Mouse (Mus musculus): ENCODE data around the gene Kcnk1. TPM values are rescaled to one million over a fixed set of nuclear protein-coding genes. Genes with fewer than 3 reads are reported as not detected.
A peak's percentile ranks its signal among the peaks of the same experiment; 100 is the strongest.

Gene Kcnk1
- total RNA-seq, 4 experiments from 2014 or later: 54.2 to 62.9 (median 59.2) TPM

DNA sequence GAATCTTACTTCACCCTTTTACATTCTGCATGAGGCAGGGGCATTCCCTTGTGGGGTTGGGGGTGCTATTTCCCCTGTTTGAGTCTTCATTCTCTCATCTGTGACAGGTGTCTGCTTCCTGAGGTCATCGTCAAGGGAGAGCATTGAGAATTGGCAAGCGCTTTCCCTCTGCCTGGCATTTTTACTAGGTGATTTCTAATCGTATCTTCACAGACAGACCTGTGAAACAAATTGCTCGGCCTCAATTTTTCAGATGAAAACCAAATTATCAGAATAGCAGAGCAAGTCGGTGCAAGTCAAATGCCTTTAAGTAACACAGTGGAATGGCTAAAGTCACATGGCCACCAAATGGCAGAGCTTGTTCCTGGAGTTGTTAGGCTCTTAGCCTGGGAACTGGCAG lies 41.4 kb downstream of the Kcnk1 start:
- no peak for DNase-seq (ENCODE audit: low spot score in 2 of 2)

DNA sequence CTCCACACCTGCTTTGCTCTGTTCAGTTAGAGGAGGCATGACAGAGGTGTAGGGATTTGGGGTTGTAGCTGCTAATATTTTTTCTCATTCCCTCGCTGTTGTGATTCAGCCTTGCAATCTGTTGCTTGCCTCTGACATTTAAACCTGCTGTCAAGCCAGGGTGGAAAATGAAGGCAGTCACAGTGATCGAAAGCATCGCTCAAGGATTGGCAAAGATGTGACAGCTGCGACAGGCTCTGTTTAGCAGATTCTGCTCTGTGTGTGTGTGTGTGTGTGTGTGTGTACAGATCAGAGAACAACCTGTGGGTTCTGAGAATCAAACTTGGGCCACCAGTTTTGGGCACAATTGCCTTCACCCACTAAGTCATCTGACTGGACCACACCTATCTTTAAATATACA lies 50.8 kb downstream of the Kcnk1 start:
- DNase-seq (ENCODE audit: low spot score in 2 of 2): peak in 1 of 2 experiments; percentile 30

DNA sequence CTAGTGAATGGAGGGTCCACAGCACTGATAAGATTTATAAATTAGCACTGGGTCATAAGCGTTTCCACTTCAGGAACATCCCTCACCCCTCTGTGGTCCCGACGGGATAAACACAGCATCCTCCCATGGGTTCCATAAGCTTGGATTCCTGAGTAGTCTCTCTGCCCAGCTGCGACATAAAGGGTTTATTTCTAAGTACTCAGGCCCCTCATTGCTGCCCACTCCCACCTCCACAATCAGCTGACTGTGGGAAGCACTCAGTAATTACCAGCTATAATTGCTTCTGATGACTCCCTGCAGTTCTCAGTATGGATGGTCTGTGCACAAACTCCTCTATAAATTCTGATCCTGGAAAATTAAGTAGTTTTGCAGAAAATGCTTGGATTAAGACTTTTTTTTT lies 58.9 kb downstream of the Kcnk1 start:
- DNase-seq (ENCODE audit: low spot score in 2 of 2): no peak

- no peak for DNase-seq (ENCODE audit: low spot score in 2 of 2)
These were observed 63.9 kb downstream of the Kcnk1 start for GRCm38 (mm10) chr8:126058876-126059275.

DNA sequence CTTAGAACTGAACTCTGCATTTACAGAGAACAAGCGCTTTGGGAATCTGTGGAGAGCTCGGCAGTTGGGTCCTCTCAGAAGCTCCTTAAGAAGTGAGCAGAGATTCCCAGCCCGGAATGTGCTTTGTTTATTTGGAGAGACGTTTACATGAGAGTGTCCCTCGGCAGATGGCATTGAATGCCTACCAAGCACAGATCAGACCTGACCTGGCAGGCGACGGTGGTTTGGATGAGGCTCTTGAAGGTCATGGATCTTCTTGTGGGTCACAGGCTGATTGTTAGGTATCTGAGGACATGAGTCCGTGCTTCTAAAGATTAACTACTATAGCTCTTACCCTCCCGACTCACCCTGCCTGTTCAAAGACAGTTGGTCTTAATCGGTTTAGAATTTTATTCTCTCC lies 67.9 kb downstream of the Kcnk1 start:
- DNase-seq (ENCODE audit: low spot score in 2 of 2): no peak

- peak; percentile 31 to 34 for DNase-seq (ENCODE audit: low spot score in 2 of 2)
These were observed 69.0 kb downstream of the Kcnk1 start for GRCm38 (mm10) chr8:126063832-126064409.

GRCm38 (mm10) chr8:126064587-126065145 lies 69.7 kb downstream of the Kcnk1 start:
- DNase-seq (ENCODE audit: low spot score in 2 of 2): no peak

DNA sequence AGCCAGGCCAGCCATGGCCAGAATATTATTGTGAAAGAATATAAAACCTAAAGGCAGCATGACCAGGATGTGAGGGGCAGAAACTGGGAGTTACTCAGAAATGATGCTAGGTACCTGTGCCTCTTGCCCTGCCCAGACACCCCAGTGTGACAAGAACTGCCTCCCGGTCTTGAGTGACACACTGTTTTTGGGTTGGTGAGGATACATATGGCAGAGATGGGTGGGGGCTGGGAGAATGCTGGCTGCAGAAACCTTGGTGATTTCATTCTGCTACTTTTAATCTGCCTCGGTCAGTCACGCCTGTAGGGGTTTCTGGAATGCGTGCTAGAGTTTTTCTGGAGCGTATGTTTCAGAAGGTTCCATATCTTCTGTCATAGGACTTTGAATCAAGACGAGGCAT lies 72.3 kb downstream of the Kcnk1 start:
- no peak for DNase-seq (ENCODE audit: low spot score in 2 of 2)

GRCm38 (mm10) chr8:126068136-126068535 lies 73.2 kb downstream of the Kcnk1 start:
- DNase-seq (ENCODE audit: low spot score in 2 of 2): no peak

- no peak for DNase-seq (ENCODE audit: low spot score in 2 of 2)
These were observed 77.7 kb downstream of the Kcnk1 start for GRCm38 (mm10) chr8:126072678-126073077.

DNA sequence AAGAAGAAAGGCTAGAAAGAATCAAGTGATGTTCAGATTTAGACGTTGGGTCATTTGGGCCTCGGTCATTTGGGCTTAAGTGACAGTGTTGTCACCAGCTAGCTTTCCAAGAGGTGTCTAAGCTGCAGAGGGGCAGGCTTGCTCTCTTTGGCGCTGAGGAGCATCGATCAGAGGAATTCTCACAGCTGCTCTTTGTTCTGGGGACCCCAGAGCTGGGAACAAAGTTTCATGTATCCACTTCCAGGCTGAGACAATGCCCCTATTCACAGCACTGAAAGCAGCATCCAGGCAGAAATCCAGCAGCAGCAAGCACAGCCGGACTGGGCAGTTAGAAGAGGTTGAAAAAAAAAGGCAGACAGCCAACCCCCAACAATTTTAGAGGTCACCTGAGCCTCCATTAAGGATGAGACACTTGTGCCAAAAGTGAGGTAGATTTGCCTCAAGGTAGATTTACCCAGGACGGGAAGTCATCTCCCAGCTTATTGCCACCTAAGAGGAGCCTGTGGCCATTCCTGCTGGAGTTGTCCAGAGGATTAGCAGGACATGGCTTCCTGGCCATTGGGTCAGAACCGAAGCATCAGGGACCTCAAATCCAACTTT lies 78.3 kb downstream of the Kcnk1 start:
- DNase-seq (ENCODE audit: low spot score in 2 of 2): peak; percentile 31 to 51

- DNase-seq (ENCODE audit: low spot score in 2 of 2): no peak
These were observed 79.1 kb downstream of the Kcnk1 start for GRCm38 (mm10) chr8:126074111-126074510.

DNA sequence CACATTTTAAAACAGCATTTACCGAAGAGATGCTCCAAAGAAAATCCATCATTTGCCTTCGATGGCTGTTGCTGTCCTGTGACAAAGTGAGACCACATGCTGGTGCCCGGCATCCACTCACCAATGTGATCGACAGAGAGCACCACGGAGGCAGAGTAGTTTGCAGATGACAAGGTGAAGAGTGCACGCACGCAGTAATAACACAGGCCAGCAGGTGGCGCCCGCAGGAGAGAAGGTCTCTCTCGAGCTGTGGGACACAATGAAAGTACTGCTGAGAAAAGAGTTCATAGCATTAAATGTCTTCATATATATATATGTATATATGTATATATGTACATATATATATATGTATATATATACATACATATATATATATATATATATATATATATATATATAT lies 80.4 kb downstream of the Kcnk1 start:
- peak; percentile 52 to 78 for DNase-seq (ENCODE audit: low spot score in 2 of 2)

Other genes with a start within 250 kb of the Kcnk1 start
- gene Pcnx2, start 96.9 kb upstream of the Kcnk1 start, total RNA-seq (2022): 10 to 100 TPM; 58.1 to 68.8 (median 66.2) TPM
- 1 to 10 TPM; 1.5 to 1.9 (median 1.7) TPM for gene Map3k21, start 84.7 kb upstream of the Kcnk1 start, total RNA-seq (2022)